Mouse (Mus musculus) spleen, adult 12 weeks (tissue): ENCODE data around the gene Cdc25b.

ENCODE experiments used
- DNase-seq: peaks from one replicate; pipeline ENCODE4 v3.0.0; 2022; ENCODE audit warnings: low spot score

Gene Cdc25b

GRCm38 (mm10) chr2:131186771-131187601 lies at the start of gene Cdc25b, which contains the start of gene Spef1:
Gene Cdc25b (plus strand): TSS chr2:131186949.
Gene Spef1 (minus strand): TSS chr2:131187282.
- DNase-seq, result peak; percentile 84

GRCm38 (mm10) chr2:131138296-131138695 lies 48.5 kb upstream of the Cdc25b start:
- DNase-seq, result no peak

- DNase-seq, result no peak
Measured at GRCm38 (mm10) chr2:131138760-131139159, 48.0 kb upstream of the Cdc25b start.

GRCm38 (mm10) chr2:131139287-131139686 lies 47.5 kb upstream of the Cdc25b start:
- DNase-seq, result no peak

- no peak for DNase-seq
Measured at GRCm38 (mm10) chr2:131139886-131140532, 46.7 kb upstream of the Cdc25b start.

- DNase-seq, result no peak
Measured at GRCm38 (mm10) chr2:131140533-131140905, 46.2 kb upstream of the Cdc25b start.

- no peak for DNase-seq
Measured at GRCm38 (mm10) chr2:131141336-131141986, 45.3 kb upstream of the Cdc25b start.

GRCm38 (mm10) chr2:131142592-131142991 lies 44.2 kb upstream of the Cdc25b start:
- peak; percentile 65 for DNase-seq

GRCm38 (mm10) chr2:131143007-131143780 lies 43.6 kb upstream of the Cdc25b start:
- no peak for DNase-seq

- no peak for DNase-seq
Measured at GRCm38 (mm10) chr2:131145121-131145520, 41.6 kb upstream of the Cdc25b start.

GRCm38 (mm10) chr2:131145536-131145935 lies 41.2 kb upstream of the Cdc25b start:
- no peak for DNase-seq

GRCm38 (mm10) chr2:131146193-131147042 lies 40.3 kb upstream of the Cdc25b start:
- no peak for DNase-seq

- DNase-seq, result no peak
Measured at GRCm38 (mm10) chr2:131147043-131147365, 39.7 kb upstream of the Cdc25b start.

- no peak for DNase-seq
Measured at GRCm38 (mm10) chr2:131148353-131149253, 38.1 kb upstream of the Cdc25b start.

GRCm38 (mm10) chr2:131149254-131149578 lies 37.5 kb upstream of the Cdc25b start:
- no peak for DNase-seq

GRCm38 (mm10) chr2:131152166-131152730 lies 34.5 kb upstream of the Cdc25b start:
- DNase-seq, result no peak

- no peak for DNase-seq
Measured at GRCm38 (mm10) chr2:131154036-131154435, 32.7 kb upstream of the Cdc25b start.

GRCm38 (mm10) chr2:131156987-131157386 lies 29.8 kb upstream of the Cdc25b start:
- DNase-seq, result no peak

- DNase-seq, result peak; percentile 66
Measured at GRCm38 (mm10) chr2:131159491-131159910, 27.2 kb upstream of the Cdc25b start.
